Mouse (Mus musculus): Measurements from ENCODE around the gene Dcst1. TPM values are rescaled to one million over a fixed set of nuclear protein-coding genes. Genes with fewer than 3 reads are reported as not detected.

The Dcst1 gene
- polyA plus RNA-seq, 1 experiment from 2014 or later, result 0.71 TPM

DNA sequence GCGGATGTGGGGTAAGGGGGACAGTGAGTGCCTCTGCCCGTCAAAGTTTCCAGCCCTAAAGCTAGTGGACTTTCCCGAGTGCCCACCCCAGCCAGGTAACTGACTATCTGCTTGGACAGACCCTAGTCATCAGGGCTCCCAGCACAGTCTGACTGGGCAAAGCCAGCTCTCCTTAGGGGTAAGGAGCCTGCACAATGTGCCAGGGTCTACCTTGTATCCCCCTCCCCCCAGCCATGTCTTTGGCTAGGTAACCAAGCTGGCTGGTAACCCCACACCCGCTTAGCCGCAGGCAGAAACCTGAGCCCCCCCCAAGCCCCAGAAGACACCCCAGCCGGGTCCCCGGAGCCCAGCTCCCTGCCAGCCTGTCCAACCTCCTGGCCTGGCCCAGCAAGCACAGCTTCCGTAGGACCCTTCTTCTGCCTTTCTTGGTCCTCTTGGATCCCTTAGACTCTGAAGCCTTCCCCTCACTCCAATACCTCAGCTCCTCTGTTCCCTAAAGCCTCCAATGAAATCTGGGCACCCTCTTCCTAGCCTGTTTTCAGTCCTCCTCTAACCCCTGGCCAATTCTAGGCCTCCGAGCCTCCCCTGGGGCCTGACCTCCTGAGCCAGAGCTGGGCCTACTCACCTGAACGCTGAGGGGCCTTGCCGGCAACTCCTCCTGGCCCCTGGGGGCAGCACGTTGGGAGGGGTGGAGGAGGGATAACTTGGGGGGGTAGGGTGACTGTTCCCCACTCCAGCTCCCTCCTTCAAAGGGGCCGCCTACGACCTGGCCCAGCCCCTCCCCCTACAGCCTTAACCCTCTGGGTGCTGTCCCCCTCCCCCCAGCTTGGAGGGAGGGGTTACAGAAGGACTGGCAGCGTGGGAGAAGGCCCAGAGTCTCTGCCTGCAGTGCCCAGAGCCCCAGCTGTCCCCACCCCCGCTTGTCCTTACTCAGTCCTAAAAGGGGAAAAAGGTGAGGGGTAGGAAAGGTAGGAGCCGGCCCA, 21.7 kb upstream of the Dcst1 start:
- no peak overlapping the region for H3K4me2 ChIP-seq (replicated peaks)
- H3K36me3 ChIP-seq, result no peaks in the 10 kb centered on the region
- H3K9me3 ChIP-seq (replicated peaks), result no peaks in the 10 kb centered on the region
- peaks cover 19% of the 10 kb centered on the region for H3K27me3 ChIP-seq
- H3K4me3 ChIP-seq, result no peak overlapping the region
- WGBS, result 50% methylated on average over 17 of the region's 17 CpGs
- H3K4me1 ChIP-seq, result peaks cover 20% of the 10 kb centered on the region
- no peak overlapping the region for H3K27ac ChIP-seq
- H3K9ac ChIP-seq, result no peak overlapping the region
- no peak for ATAC-seq (ENCODE audit: low FRiP score)

DNA sequence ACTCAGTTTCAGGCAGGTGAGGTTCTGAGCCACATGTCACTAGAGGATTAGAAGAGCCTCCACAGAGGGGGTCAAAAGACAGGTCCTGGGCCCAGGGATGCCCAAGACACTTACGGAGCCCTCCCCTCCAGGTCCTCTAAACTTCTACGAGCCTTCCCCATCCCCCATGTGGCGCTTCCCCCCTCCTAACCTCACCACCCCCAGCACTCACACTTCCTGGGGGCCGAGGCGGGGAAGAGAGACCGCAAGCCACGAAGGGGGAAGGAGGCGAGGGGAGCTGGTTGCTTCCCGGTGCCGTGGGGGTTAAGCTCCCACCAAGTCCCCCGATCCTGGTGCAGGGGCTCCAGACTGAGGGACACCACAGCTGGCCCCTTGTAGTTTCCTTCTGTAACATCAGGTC, 20.4 kb upstream of the Dcst1 start:
- 42% methylated on average over 10 of the region's 11 CpGs for WGBS
- Histone ChIP-seq H3K36me3 (no peaks in the 10 kb centered on the region), H3K4me2 (replicated peaks) (no peak overlapping the region), H3K27me3 (peaks cover 8% of the 10 kb centered on the region), H3K4me1 (peaks cover 7% of the 10 kb centered on the region), H3K4me3 (no peak overlapping the region), H3K9ac (no peak overlapping the region), H3K27ac (no peak overlapping the region), H3K9me3 (replicated peaks) (no peaks in the 10 kb centered on the region)
- no peak for ATAC-seq (ENCODE audit: low FRiP score)

DNA sequence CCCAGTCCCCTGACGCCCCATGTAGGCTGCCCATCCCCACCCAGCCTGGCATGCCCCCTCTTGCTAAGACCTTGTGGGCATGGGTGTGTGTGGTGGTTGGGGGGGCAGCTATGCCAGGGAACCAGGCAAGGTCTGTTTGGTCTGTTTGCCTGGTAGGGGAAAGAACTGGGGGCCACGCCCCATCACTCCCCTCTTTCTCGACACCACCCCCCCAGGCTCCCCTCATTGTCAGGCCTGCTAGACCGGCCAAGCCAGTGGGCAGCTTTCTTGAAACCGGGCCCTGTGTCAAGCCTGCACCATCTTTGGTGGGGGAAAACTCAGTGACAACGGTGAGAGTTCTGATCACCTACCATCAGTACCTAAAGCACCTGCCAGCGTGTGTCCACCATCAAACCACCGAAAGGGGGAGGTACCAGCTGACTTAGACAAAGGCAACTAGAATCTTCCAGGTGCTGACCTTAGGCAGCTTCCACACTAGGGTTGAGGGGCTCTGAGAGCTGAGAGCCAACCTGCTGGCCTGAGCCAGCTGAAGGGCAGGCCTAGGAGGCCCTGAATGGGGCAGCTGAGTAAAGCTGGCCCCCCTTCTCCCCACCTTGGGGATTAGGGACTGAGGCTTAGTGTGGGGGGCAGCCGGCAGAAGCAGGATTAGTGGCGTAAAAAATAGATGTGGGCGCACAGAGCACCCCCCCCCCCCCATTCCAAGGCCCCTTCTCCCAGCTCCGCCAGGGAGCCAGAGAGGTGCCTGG, 19.5 kb upstream of the Dcst1 start:
- no peaks in the 10 kb centered on the region for H3K27me3 ChIP-seq
- 74% methylated on average over 12 of the region's 12 CpGs for WGBS
- peak overlapping the region; percentile 35; the same call in 1 of the 2 replicates for H3K9ac ChIP-seq
- no peaks in the 10 kb centered on the region for H3K9me3 ChIP-seq (replicated peaks)
- H3K36me3 ChIP-seq, result no peaks in the 10 kb centered on the region
- H3K27ac ChIP-seq, result no peak overlapping the region
- H3K4me1 ChIP-seq, result 0 out of 2 replicates have a peak, but pooled peaks cover 4% of the 10 kb centered on the region
- no peak overlapping the region for H3K4me3 ChIP-seq
- ATAC-seq (ENCODE audit: low FRiP score), result no peak
- H3K4me2 ChIP-seq (replicated peaks), result no peak overlapping the region

DNA sequence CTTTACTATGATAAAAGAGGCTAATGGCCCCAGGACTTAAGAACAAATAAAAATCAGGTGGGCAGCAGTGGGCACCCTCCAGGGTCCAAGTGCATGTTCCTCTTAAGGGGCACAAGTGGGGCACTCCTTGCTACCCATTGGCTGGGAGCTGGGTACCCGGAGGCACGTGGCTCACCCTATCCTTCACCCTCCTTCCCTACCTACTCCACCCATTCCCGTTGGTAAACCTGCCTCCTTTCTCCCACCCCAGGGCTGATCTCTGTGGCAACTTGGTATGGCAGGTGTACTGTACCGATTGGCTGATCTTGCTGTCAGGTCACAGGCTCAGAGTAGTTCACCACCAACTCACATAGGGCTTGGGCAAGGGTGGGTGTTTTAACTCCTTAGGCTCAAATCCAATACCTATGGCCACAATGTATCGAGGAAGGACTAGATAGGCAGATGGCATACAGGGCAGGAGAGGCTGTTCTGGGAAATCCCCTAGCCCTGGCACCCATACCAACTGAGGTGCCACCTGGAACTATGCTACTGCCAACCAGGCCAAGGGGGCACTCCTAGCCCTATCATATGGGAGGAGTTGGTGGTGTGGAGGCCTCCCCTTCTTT, 18.7 kb upstream of the Dcst1 start:
- Histone ChIP-seq H3K9me3 (replicated peaks) (no peaks in the 10 kb centered on the region), H3K4me2 (replicated peaks) (no peak overlapping the region), H3K27me3 (no peaks in the 10 kb centered on the region), H3K9ac (no peak overlapping the region), H3K36me3 (no peaks in the 10 kb centered on the region), H3K4me3 (no peak overlapping the region), H3K27ac (no peak overlapping the region), H3K4me1 (peaks cover 7% of the 10 kb centered on the region; the same call in 1 of the 2 replicates)
- WGBS, result 84% methylated on average over 5 of the region's 5 CpGs
- no peak for ATAC-seq (ENCODE audit: low FRiP score)

- peaks cover 15% of the 10 kb centered on the region for H3K4me1 ChIP-seq
- no peak overlapping the region for H3K4me3 ChIP-seq
- no peaks in the 10 kb centered on the region for H3K9me3 ChIP-seq (replicated peaks)
- H3K27me3 ChIP-seq, result no peaks in the 10 kb centered on the region
- no peaks in the 10 kb centered on the region for H3K36me3 ChIP-seq
- 86% methylated on average over 5 of the region's 5 CpGs for WGBS
- no peak for ATAC-seq (ENCODE audit: low FRiP score)
- H3K27ac ChIP-seq, result no peak overlapping the region
- H3K4me2 ChIP-seq (replicated peaks), result no peak overlapping the region
- H3K9ac ChIP-seq, result no peak overlapping the region
These were observed 17.9 kb upstream of the Dcst1 start for GRCm38 (mm10) chr3:89382950-89383349.

DNA sequence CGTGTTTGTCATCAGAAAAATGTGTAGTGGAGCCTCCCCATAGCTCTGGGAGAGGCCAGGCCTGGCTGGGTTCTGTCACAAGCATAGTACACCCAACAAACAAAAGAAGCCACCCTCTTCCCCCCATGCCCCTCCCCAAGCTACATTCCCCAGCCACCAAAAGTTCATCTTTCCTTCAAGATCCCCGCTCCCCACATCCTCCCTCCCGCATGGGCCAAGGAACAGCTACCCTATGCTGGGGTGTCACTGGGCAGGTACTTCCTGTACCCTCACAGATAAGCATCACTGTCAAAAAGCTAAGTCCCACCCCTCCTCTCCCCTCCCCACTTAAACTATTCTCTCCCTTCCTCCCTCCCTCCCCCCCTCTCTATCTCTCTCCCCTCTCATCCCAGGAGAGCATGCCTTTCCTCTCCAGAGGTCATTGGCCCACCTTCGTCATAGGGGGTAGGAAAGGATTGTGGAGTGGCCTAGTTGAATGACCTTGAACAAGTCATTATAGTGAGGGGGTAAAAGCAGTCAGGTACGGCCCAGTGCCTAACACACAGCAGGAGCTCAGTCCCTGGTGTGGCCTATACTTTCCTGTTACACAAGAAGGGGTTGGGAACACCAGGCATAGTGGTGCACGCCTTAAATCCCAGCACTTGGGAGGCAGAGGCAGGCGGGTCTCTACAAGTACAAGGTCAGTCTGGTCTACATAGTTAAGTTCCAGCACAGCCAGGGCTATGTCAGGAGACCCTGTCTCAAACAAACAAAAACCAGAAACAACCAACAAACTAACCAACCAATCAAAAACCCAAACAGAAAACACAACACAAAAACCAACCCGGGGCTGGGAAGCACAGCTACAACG, 17.2 kb upstream of the Dcst1 start:
- Histone ChIP-seq H3K4me2 (replicated peaks) (no peak overlapping the region), H3K9ac (no peak overlapping the region), H3K27me3 (no peaks in the 10 kb centered on the region), H3K36me3 (no peaks in the 10 kb centered on the region), H3K27ac (no peak overlapping the region), H3K4me1 (peaks cover 16% of the 10 kb centered on the region), H3K9me3 (replicated peaks) (no peaks in the 10 kb centered on the region), H3K4me3 (no peak overlapping the region)
- 88% methylated on average over 9 of the region's 9 CpGs for WGBS
- no peak for ATAC-seq (ENCODE audit: low FRiP score)

- WGBS, result 85% methylated on average over 11 of the region's 11 CpGs
These were observed 16.2 kb upstream of the Dcst1 start for GRCm38 (mm10) chr3:89381233-89381632.

DNA sequence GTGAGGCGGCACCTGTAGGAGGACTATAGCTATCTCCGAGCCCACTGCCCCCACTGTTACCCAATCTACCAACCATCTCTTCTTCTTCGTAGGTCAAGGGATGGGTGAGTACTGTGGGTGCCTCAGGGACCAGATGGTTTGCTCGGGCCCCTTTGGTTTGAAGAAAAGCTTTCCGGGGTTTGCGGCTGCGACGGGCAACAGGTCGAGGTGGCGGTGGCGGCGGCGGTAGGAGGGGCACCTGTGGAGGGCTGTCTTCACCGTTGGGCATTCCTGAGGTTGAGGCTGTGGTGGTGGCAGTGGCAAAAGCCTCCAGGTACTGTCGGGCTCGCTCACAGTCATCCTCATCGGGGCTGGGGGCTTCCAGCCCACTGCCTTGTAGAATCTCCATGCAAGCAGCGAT, 15.7 kb upstream of the Dcst1 start:
- Histone ChIP-seq H3K36me3 (no peaks in the 10 kb centered on the region), H3K4me3 (no peak overlapping the region), H3K27ac (no peak overlapping the region), H3K9me3 (replicated peaks) (no peaks in the 10 kb centered on the region), H3K4me1 (peaks cover 13% of the 10 kb centered on the region), H3K27me3 (peaks cover 3% of the 10 kb centered on the region; the same call in 1 of the 2 replicates), H3K9ac (no peak overlapping the region), H3K4me2 (replicated peaks) (no peak overlapping the region)
- no peak for ATAC-seq (ENCODE audit: low FRiP score)
- 93% methylated on average over 18 of the region's 18 CpGs for WGBS

More at GRCm38 (mm10) chr3:89381233-89381632, 16.2 kb upstream of the Dcst1 start:
- no peaks in the 10 kb centered on the region for H3K36me3 ChIP-seq
- no peak overlapping the region for H3K27ac ChIP-seq
- no peaks in the 10 kb centered on the region for H3K9me3 ChIP-seq (replicated peaks)
- no peak overlapping the region for H3K4me2 ChIP-seq (replicated peaks)
- H3K4me1 ChIP-seq, result peaks cover 13% of the 10 kb centered on the region
- ATAC-seq (ENCODE audit: low FRiP score), result no peak
- peaks cover 3% of the 10 kb centered on the region; the same call in 1 of the 2 replicates for H3K27me3 ChIP-seq
- H3K4me3 ChIP-seq, result no peak overlapping the region
- no peak overlapping the region for H3K9ac ChIP-seq

GRCm38 (mm10) chr3:89380291-89380690, 15.2 kb upstream of the Dcst1 start:
- Histone ChIP-seq H3K27ac (no peak overlapping the region), H3K9me3 (replicated peaks) (no peaks in the 10 kb centered on the region), H3K4me3 (no peak overlapping the region), H3K9ac (no peak overlapping the region), H3K4me1 (peaks cover 13% of the 10 kb centered on the region), H3K4me2 (replicated peaks) (no peak overlapping the region), H3K27me3 (peaks cover 3% of the 10 kb centered on the region), H3K36me3 (no peaks in the 10 kb centered on the region)
- 94% methylated on average over 14 of the region's 14 CpGs for WGBS
- no peak for ATAC-seq (ENCODE audit: low FRiP score)

- no peak for ATAC-seq (ENCODE audit: low FRiP score)
- peak overlapping the region; percentile 92; the same call in 1 of the 2 replicates for H3K4me2 ChIP-seq (replicated peaks)
- H3K4me1 ChIP-seq, result peaks cover 13% of the 10 kb centered on the region
- no peak overlapping the region for H3K9ac ChIP-seq
- H3K9me3 ChIP-seq (replicated peaks), result no peaks in the 10 kb centered on the region
- H3K27me3 ChIP-seq, result peaks cover 3% of the 10 kb centered on the region
- no peak overlapping the region for H3K27ac ChIP-seq
- WGBS, result 86% methylated on average over 31 of the region's 31 CpGs
- H3K36me3 ChIP-seq, result no peaks in the 10 kb centered on the region
- no peak overlapping the region for H3K4me3 ChIP-seq
These were observed 14.5 kb upstream of the Dcst1 start for GRCm38 (mm10) chr3:89379388-89380131.

Measured in hindbrain, embryonic 12.5 days (tissue).